Mouse (Mus musculus) lung, embryonic 15.5 days (tissue): ENCODE measurements at regions not wholly inside any gene's neighbourhood (a gene's known extent, or its start where the extent isn't known, plus 50 kb on each side); places are given as distances from the start of the nearest gene placed in this dataset.
A peak's percentile ranks its signal among the peaks of the same experiment; 100 is the strongest.

Experiments
- ATAC-seq: fragments of 200-750 bp; cut with Nextera tagmentation; 2 replicates; pipeline ENCODE4 v1.8.0; 2017; ENCODE audit warnings: moderate number of reproducible peaks, borderline replicate concordance; ENCODE audit not compliant: low FRiP score, low TSS enrichment; ENCODE audit errors: extremely low read depth
- H3K27ac ChIP-seq: fragments of 300-500 bp; sonication (generic); 2 replicates; pipeline ENCODE4 v1.5.1; 2015; ENCODE audit warnings: moderate library complexity, mild to moderate bottlenecking, inconsistent platforms
- H3K27me3 ChIP-seq: fragments of 300-500 bp; sonication (generic); 2 replicates; pipeline ENCODE4 v1.6.1; 2015; ENCODE audit warnings: inconsistent platforms
- H3K36me3 ChIP-seq: fragments of 300-500 bp; sonication (generic); 2 replicates; pipeline ENCODE4 v1.6.1; 2015; ENCODE audit warnings: inconsistent platforms
- H3K4me1 ChIP-seq: fragments of 300-500 bp; sonication (generic); 2 replicates; pipeline ENCODE4 v1.6.1; 2015; ENCODE audit warnings: inconsistent platforms
- H3K4me2 ChIP-seq: fragments of 300-500 bp; sonication (generic); 2 replicates; pipeline ENCODE4 v1.6.1; 2015; ENCODE audit warnings: inconsistent platforms, mild to moderate bottlenecking, moderate library complexity
- H3K4me3 ChIP-seq: fragments of 300-500 bp; sonication (generic); 2 replicates; pipeline ENCODE4 v1.5.1; 2015; ENCODE audit warnings: mild to moderate bottlenecking, inconsistent platforms
- H3K9ac ChIP-seq: fragments of 300-500 bp; sonication (generic); 2 replicates; pipeline ENCODE4 v1.6.1; 2015; ENCODE audit warnings: inconsistent platforms
- H3K9me3 ChIP-seq: fragments of 300-500 bp; sonication (generic); 2 replicates; pipeline ENCODE4 v1.6.1; 2016; ENCODE audit warnings: inconsistent platforms
- WGBS: fragments of 180-500 bp; shearing (Covaris S2); methylation state at CpG from one replicate; pipeline ENCODE4 v1.1.7; 2015; 5-methylcytosine and 5-hydroxymethylcytosine counted together

GRCm38 (mm10) chr15:93812011-93812410, 216.3 kb upstream of the Prickle1 start:
- H3K9ac ChIP-seq, result no peak overlapping the region
- ATAC-seq, result no peak
- no peaks in the 10 kb centered on the region for H3K36me3 ChIP-seq
- no peaks in the 10 kb centered on the region for H3K9me3 ChIP-seq
- 62% methylated on average over 7 of the region's 7 CpGs for WGBS
- no peaks in the 10 kb centered on the region for H3K27me3 ChIP-seq
- no peaks in the 10 kb centered on the region for H3K4me1 ChIP-seq
- no peak overlapping the region for H3K4me3 ChIP-seq
- H3K27ac ChIP-seq, result no peak overlapping the region
- H3K4me2 ChIP-seq, result no peak overlapping the region

- no peaks in the 10 kb centered on the region for H3K9me3 ChIP-seq
- H3K27me3 ChIP-seq, result no peaks in the 10 kb centered on the region
- ATAC-seq, result no peak
- peaks cover 3% of the 10 kb centered on the region; the same call in 1 of the 2 replicates for H3K4me1 ChIP-seq
- H3K36me3 ChIP-seq, result no peaks in the 10 kb centered on the region
- H3K9ac ChIP-seq, result no peak overlapping the region
- no peak overlapping the region for H3K4me2 ChIP-seq
- no peak overlapping the region for H3K4me3 ChIP-seq
- no peak overlapping the region for H3K27ac ChIP-seq
- WGBS, result 56% methylated on average over 8 of the region's 8 CpGs
These were observed 212.3 kb upstream of the Prickle1 start for GRCm38 (mm10) chr15:93807993-93808392.

- H3K36me3 ChIP-seq, result no peaks in the 10 kb centered on the region
- ATAC-seq, result no peak
- no peak overlapping the region for H3K4me2 ChIP-seq
- H3K9me3 ChIP-seq, result no peaks in the 10 kb centered on the region
- H3K27ac ChIP-seq, result no peak overlapping the region
- H3K9ac ChIP-seq, result no peak overlapping the region
- H3K4me1 ChIP-seq, result peaks cover 3% of the 10 kb centered on the region; the same call in 1 of the 2 replicates
- WGBS, result 82% methylated on average over 8 of the region's 8 CpGs
- H3K4me3 ChIP-seq, result no peak overlapping the region
- no peaks in the 10 kb centered on the region for H3K27me3 ChIP-seq
These were observed 211.8 kb upstream of the Prickle1 start for GRCm38 (mm10) chr15:93807505-93807904.

GRCm38 (mm10) chr15:93804703-93805102, 209.0 kb upstream of the Prickle1 start:
- Histone ChIP-seq H3K9ac (no peak overlapping the region), H3K4me2 (no peak overlapping the region), H3K4me1 (peaks cover 3% of the 10 kb centered on the region; the same call in 1 of the 2 replicates), H3K36me3 (no peaks in the 10 kb centered on the region), H3K27ac (no peak overlapping the region), H3K9me3 (no peaks in the 10 kb centered on the region), H3K27me3 (no peaks in the 10 kb centered on the region), H3K4me3 (no peak overlapping the region)
- ATAC-seq, result peak; percentile 75; the same call in 1 of the 2 replicates
- WGBS, result 44% methylated on average over 9 of the region's 9 CpGs

- peaks cover 7% of the 10 kb centered on the region; the same call in 1 of the 2 replicates for H3K4me1 ChIP-seq
- H3K9me3 ChIP-seq, result no peaks in the 10 kb centered on the region
- no peaks in the 10 kb centered on the region for H3K27me3 ChIP-seq
- H3K4me2 ChIP-seq, result peak overlapping the region; percentile 16; the same call in 1 of the 2 replicates
- no peak overlapping the region for H3K27ac ChIP-seq
- 52% methylated on average over 9 of the region's 9 CpGs for WGBS
- H3K4me3 ChIP-seq, result no peak overlapping the region
- H3K36me3 ChIP-seq, result no peaks in the 10 kb centered on the region
- no peak for ATAC-seq
- H3K9ac ChIP-seq, result no peak overlapping the region
These were observed 194.8 kb upstream of the Prickle1 start for GRCm38 (mm10) chr15:93790531-93790930.

- Histone ChIP-seq H3K36me3 (no peaks in the 10 kb centered on the region), H3K27me3 (no peaks in the 10 kb centered on the region), H3K9ac (no peak overlapping the region), H3K9me3 (no peaks in the 10 kb centered on the region), H3K4me2 (no peak overlapping the region), H3K4me1 (peaks cover 7% of the 10 kb centered on the region; the same call in 1 of the 2 replicates), H3K4me3 (no peak overlapping the region), H3K27ac (no peak overlapping the region)
- WGBS, result 71% methylated on average over 3 of the region's 3 CpGs
- ATAC-seq, result no peak
These were observed 194.1 kb upstream of the Prickle1 start for GRCm38 (mm10) chr15:93789762-93790161.

GRCm38 (mm10) chr15:93787361-93787760, 191.7 kb upstream of the Prickle1 start:
- no peak for ATAC-seq
- H3K27ac ChIP-seq, result no peak overlapping the region
- no peak overlapping the region for H3K9ac ChIP-seq
- no peak overlapping the region for H3K4me3 ChIP-seq
- WGBS, result 88% methylated on average over 6 of the region's 6 CpGs
- no peaks in the 10 kb centered on the region for H3K36me3 ChIP-seq
- no peaks in the 10 kb centered on the region for H3K27me3 ChIP-seq
- no peak overlapping the region for H3K4me2 ChIP-seq
- H3K9me3 ChIP-seq, result no peaks in the 10 kb centered on the region
- peaks cover 7% of the 10 kb centered on the region; the same call in 1 of the 2 replicates for H3K4me1 ChIP-seq

- Histone ChIP-seq H3K27ac (no peak overlapping the region), H3K4me3 (no peak overlapping the region), H3K36me3 (no peaks in the 10 kb centered on the region), H3K9me3 (no peaks in the 10 kb centered on the region), H3K9ac (no peak overlapping the region), H3K4me1 (peaks cover 2% of the 10 kb centered on the region; the same call in 1 of the 2 replicates), H3K27me3 (no peaks in the 10 kb centered on the region), H3K4me2 (no peak overlapping the region)
- WGBS, result 78% methylated on average over 11 of the region's 11 CpGs
- no peak for ATAC-seq
These were observed 190.2 kb upstream of the Prickle1 start for GRCm38 (mm10) chr15:93785846-93786412.

GRCm38 (mm10) chr15:93783736-93784135, 188.0 kb upstream of the Prickle1 start:
- no peak for ATAC-seq
- WGBS, result 83% methylated on average over 4 of the region's 4 CpGs
- no peaks in the 10 kb centered on the region for H3K9me3 ChIP-seq

GRCm38 (mm10) chr15:93775199-93775745, 179.6 kb upstream of the Prickle1 start:
- Histone ChIP-seq H3K27me3 (no peaks in the 10 kb centered on the region), H3K9ac (no peak overlapping the region), H3K27ac (no peak overlapping the region), H3K36me3 (no peaks in the 10 kb centered on the region), H3K4me3 (no peak overlapping the region), H3K4me1 (0 out of 2 replicates have a peak, but pooled peaks cover 4% of the 10 kb centered on the region), H3K4me2 (no peak overlapping the region), H3K9me3 (no peaks in the 10 kb centered on the region)
- no peak for ATAC-seq
- 51% methylated on average over 12 of the region's 12 CpGs for WGBS

More at GRCm38 (mm10) chr15:93783736-93784135, 188.0 kb upstream of the Prickle1 start:
- no peaks in the 10 kb centered on the region for H3K36me3 ChIP-seq
- no peak overlapping the region for H3K4me2 ChIP-seq
- H3K4me3 ChIP-seq, result no peak overlapping the region
- no peaks in the 10 kb centered on the region for H3K27me3 ChIP-seq
- H3K27ac ChIP-seq, result no peak overlapping the region
- H3K9ac ChIP-seq, result no peak overlapping the region
- H3K4me1 ChIP-seq, result no peaks in the 10 kb centered on the region

GRCm38 (mm10) chr15:93774340-93774739, 178.6 kb upstream of the Prickle1 start:
- H3K36me3 ChIP-seq, result no peaks in the 10 kb centered on the region
- H3K27me3 ChIP-seq, result no peaks in the 10 kb centered on the region
- no peaks in the 10 kb centered on the region for H3K9me3 ChIP-seq
- 0 out of 2 replicates have a peak, but pooled peaks cover 4% of the 10 kb centered on the region for H3K4me1 ChIP-seq
- H3K9ac ChIP-seq, result no peak overlapping the region
- no peak overlapping the region for H3K27ac ChIP-seq
- no peak overlapping the region for H3K4me2 ChIP-seq
- no peak overlapping the region for H3K4me3 ChIP-seq
- no peak for ATAC-seq
- 77% methylated on average over 4 of the region's 4 CpGs for WGBS

GRCm38 (mm10) chr15:93766981-93767380, 171.3 kb upstream of the Prickle1 start:
- Histone ChIP-seq H3K27me3 (no peaks in the 10 kb centered on the region), H3K9ac (no peak overlapping the region), H3K9me3 (no peaks in the 10 kb centered on the region), H3K4me3 (no peak overlapping the region), H3K27ac (no peak overlapping the region), H3K4me2 (no peak overlapping the region), H3K4me1 (no peaks in the 10 kb centered on the region), H3K36me3 (no peaks in the 10 kb centered on the region)
- no peak for ATAC-seq
- WGBS, result 58% methylated on average over 3 of the region's 3 CpGs
